Mouse (Mus musculus): ENCODE data around the gene Ptprb. TPM values are rescaled to one million over a fixed set of nuclear protein-coding genes. Genes with fewer than 3 reads are reported as not detected.

Gene Ptprb
- polyA plus RNA-seq, 1 experiment from 2014 or later = 2.8 TPM

GRCm38 (mm10) chr10:116297854-116298253 is 22.5 kb downstream of the Ptprb start:
- WGBS = 54% methylated on average over 12 of the region's 12 CpGs
- Histone ChIP-seq H3K4me1 (peaks cover 8% of the 10 kb centered on the region), H3K9me3 (no peaks in the 10 kb centered on the region), H3K4me2 (no peak overlapping the region), H3K9ac (no peak overlapping the region), H3K27ac (no peak overlapping the region), H3K27me3 (peaks cover 36% of the 10 kb centered on the region), H3K36me3 (no peaks in the 10 kb centered on the region), H3K4me3 (no peak overlapping the region)
- no peak for ATAC-seq (ENCODE audit: insufficient number of reproducible peaks, insufficient read depth, low FRiP score, low TSS enrichment, low read depth)

GRCm38 (mm10) chr10:116300824-116301223 is 25.5 kb downstream of the Ptprb start:
- H3K27ac ChIP-seq = no peak overlapping the region

DNA sequence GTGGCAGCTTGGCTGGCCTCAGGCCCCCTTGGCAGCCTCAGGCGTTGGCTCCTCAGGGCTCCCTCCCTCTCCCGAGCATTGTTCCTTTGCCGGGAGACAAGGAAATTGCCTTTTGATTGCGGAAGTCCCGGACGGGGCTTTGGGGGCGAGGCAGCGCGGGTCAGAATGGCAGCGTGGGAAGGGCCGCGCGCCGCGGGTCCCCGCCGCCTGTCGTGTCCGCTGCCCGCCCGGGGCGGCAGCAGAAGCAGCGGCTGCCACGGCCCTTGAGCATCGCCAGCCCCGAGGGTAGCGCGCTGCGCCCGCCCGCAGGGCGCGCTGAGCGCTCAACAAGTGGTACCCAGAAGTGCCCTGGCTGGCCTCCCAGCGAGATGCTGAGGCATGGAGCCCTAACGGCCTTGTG is 25.9 kb downstream of the Ptprb start:
- ATAC-seq (ENCODE audit: insufficient number of reproducible peaks, insufficient read depth, low FRiP score, low TSS enrichment, low read depth) = no peak
- H3K27ac ChIP-seq = no peak overlapping the region
- peaks cover 46% of the 10 kb centered on the region for H3K27me3 ChIP-seq
- WGBS = under 1% methylated on average over 36 of the region's 36 CpGs
- no peaks in the 10 kb centered on the region for H3K36me3 ChIP-seq
- peaks cover 8% of the 10 kb centered on the region for H3K4me1 ChIP-seq
- H3K9me3 ChIP-seq = no peaks in the 10 kb centered on the region
- H3K9ac ChIP-seq = peak overlapping the region; percentile 64
- peak overlapping the region; percentile 54 for H3K4me3 ChIP-seq
- peak overlapping the region; percentile 96 for H3K4me2 ChIP-seq

More at GRCm38 (mm10) chr10:116300824-116301223, 25.5 kb downstream of the Ptprb start:
- H3K36me3 ChIP-seq = no peaks in the 10 kb centered on the region
- peak overlapping the region; percentile 96 for H3K4me2 ChIP-seq
- peak overlapping the region; percentile 54 for H3K4me3 ChIP-seq
- ATAC-seq (ENCODE audit: insufficient number of reproducible peaks, insufficient read depth, low FRiP score, low TSS enrichment, low read depth) = no peak
- H3K4me1 ChIP-seq = peaks cover 8% of the 10 kb centered on the region
- peak overlapping the region; percentile 64 for H3K9ac ChIP-seq
- H3K27me3 ChIP-seq = peaks cover 46% of the 10 kb centered on the region
- H3K9me3 ChIP-seq = no peaks in the 10 kb centered on the region
- WGBS = 13% methylated on average over 7 of the region's 7 CpGs

GRCm38 (mm10) chr10:116304355-116304754 is 29.0 kb downstream of the Ptprb start:
- no peak for ATAC-seq (ENCODE audit: insufficient number of reproducible peaks, insufficient read depth, low FRiP score, low TSS enrichment, low read depth)
- H3K27ac ChIP-seq = no peak overlapping the region
- H3K4me1 ChIP-seq = peaks cover 8% of the 10 kb centered on the region
- no peaks in the 10 kb centered on the region for H3K9me3 ChIP-seq
- H3K4me2 ChIP-seq = no peak overlapping the region
- peaks cover 42% of the 10 kb centered on the region for H3K27me3 ChIP-seq
- H3K9ac ChIP-seq = no peak overlapping the region
- no peak overlapping the region for H3K4me3 ChIP-seq
- no peaks in the 10 kb centered on the region for H3K36me3 ChIP-seq
- WGBS = 84% methylated on average over 4 of the region's 4 CpGs

DNA sequence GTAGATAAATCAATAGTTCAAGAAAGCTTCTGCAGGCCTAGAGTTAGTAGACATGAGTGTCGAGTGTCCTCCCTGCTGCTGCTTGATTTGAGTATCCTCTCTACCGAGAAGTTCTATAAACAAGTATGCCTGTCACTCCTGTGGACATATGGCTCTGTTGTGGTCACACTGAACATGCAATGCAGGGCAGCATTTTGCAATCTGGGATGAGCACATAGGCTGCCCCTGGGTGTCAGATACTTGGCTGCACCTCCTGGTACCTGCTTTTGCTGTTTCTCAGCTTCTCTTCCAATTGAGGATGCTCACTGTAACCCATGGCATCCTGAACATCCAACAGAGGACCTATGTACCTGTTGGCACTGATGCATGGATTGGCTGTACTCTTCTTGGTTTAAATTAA is 34.1 kb downstream of the Ptprb start:
- no peak overlapping the region for H3K27ac ChIP-seq
- no peaks in the 10 kb centered on the region for H3K36me3 ChIP-seq
- WGBS = 73% methylated on average over 2 of the region's 2 CpGs
- H3K4me1 ChIP-seq = no peaks in the 10 kb centered on the region
- ATAC-seq (ENCODE audit: insufficient number of reproducible peaks, insufficient read depth, low FRiP score, low TSS enrichment, low read depth) = no peak
- no peak overlapping the region for H3K9ac ChIP-seq
- H3K27me3 ChIP-seq = no peaks in the 10 kb centered on the region
- no peak overlapping the region for H3K4me3 ChIP-seq
- no peaks in the 10 kb centered on the region for H3K9me3 ChIP-seq
- no peak overlapping the region for H3K4me2 ChIP-seq

DNA sequence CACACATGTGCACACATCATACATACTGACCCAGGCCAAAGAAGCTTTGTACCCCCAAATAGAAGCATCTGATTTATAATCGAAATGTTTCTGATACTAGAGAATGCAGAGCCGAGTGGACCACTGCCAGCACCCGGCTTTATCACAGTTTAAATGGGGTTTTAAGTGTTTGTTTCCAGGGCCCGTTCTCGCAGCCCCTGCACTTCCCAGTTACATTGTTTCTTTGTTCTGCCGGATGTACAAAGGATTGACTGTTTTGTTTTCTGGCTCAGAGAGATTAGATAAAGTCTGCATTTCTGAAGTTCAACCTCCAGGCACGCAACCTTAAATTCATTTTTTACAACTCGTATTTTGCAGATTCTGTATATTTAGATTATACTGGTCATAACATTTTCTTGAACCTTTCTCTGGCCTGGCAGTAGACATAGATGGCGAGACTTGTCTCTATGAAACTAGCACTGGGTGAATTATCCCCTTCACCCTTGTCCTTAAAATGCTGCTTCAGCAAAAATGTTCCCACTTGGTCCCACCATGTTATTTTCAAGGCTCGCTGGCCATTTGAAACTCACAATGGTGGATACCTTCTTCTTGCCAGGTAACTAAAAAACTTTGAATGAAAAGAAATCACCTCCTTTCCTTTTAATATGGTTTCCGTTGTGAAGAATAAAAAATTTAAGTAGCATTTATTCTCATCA is 35.3 kb downstream of the Ptprb start:
- no peak overlapping the region for H3K27ac ChIP-seq
- no peak overlapping the region for H3K4me3 ChIP-seq
- H3K9ac ChIP-seq = no peak overlapping the region
- H3K9me3 ChIP-seq = no peaks in the 10 kb centered on the region
- WGBS = 59% methylated on average over 11 of the region's 11 CpGs
- no peak overlapping the region for H3K4me2 ChIP-seq
- H3K4me1 ChIP-seq = no peaks in the 10 kb centered on the region
- no peaks in the 10 kb centered on the region for H3K36me3 ChIP-seq
- no peaks in the 10 kb centered on the region for H3K27me3 ChIP-seq
- ATAC-seq (ENCODE audit: insufficient number of reproducible peaks, insufficient read depth, low FRiP score, low TSS enrichment, low read depth) = no peak

DNA sequence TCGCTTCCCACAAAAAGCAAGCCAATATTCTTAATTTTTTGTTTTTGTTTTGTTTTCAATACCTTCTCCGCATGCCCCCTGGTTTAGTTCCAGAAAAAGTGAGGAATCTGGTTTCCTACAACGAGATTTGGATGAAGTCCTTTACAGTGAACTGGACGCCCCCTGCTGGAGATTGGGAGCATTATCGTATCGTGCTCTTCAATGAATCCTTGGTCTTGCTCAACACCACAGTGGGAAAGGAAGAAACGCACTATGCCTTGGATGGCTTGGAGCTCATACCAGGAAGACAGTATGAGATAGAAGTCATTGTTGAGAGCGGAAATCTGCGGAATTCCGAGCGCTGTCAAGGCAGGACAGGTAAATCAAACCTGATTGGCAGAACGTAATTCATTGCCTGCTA is 43.9 kb downstream of the Ptprb start:
- Histone ChIP-seq H3K9ac (no peak overlapping the region), H3K4me2 (peak overlapping the region; percentile 50), H3K27ac (no peak overlapping the region), H3K4me3 (no peak overlapping the region), H3K4me1 (no peaks in the 10 kb centered on the region), H3K27me3 (no peaks in the 10 kb centered on the region), H3K36me3 (no peaks in the 10 kb centered on the region), H3K9me3 (no peaks in the 10 kb centered on the region)
- WGBS = 16% methylated on average over 12 of the region's 12 CpGs
- no peak for ATAC-seq (ENCODE audit: insufficient number of reproducible peaks, insufficient read depth, low FRiP score, low TSS enrichment, low read depth)

GRCm38 (mm10) chr10:116329086-116329485 is 53.8 kb downstream of the Ptprb start:
- ATAC-seq (ENCODE audit: insufficient number of reproducible peaks, insufficient read depth, low FRiP score, low TSS enrichment, low read depth) = no peak
- no peaks in the 10 kb centered on the region for H3K36me3 ChIP-seq
- no peak overlapping the region for H3K27ac ChIP-seq
- no peak overlapping the region for H3K4me3 ChIP-seq
- H3K4me1 ChIP-seq = peaks cover 4% of the 10 kb centered on the region
- no peaks in the 10 kb centered on the region for H3K27me3 ChIP-seq
- no peak overlapping the region for H3K4me2 ChIP-seq
- peaks cover 4% of the 10 kb centered on the region; the same call in 1 of the 2 replicates for H3K9me3 ChIP-seq
- 50% methylated on average over 5 of the region's 5 CpGs for WGBS
- H3K9ac ChIP-seq = no peak overlapping the region

GRCm38 (mm10) chr10:116330458-116330857 is 55.1 kb downstream of the Ptprb start:
- no peak for ATAC-seq (ENCODE audit: insufficient number of reproducible peaks, insufficient read depth, low FRiP score, low TSS enrichment, low read depth)
- Histone ChIP-seq H3K9ac (no peak overlapping the region), H3K27me3 (no peaks in the 10 kb centered on the region), H3K36me3 (no peaks in the 10 kb centered on the region), H3K4me1 (peaks cover 4% of the 10 kb centered on the region), H3K4me3 (peak overlapping the region; percentile 31), H3K27ac (no peak overlapping the region), H3K4me2 (peak overlapping the region; percentile 67), H3K9me3 (peaks cover 4% of the 10 kb centered on the region; the same call in 1 of the 2 replicates)
- 6% methylated on average over 5 of the region's 5 CpGs for WGBS

GRCm38 (mm10) chr10:116330961-116331510 is 55.7 kb downstream of the Ptprb start:
- no peaks in the 10 kb centered on the region for H3K27me3 ChIP-seq
- no peak for ATAC-seq (ENCODE audit: insufficient number of reproducible peaks, insufficient read depth, low FRiP score, low TSS enrichment, low read depth)
- H3K4me1 ChIP-seq = peaks cover 4% of the 10 kb centered on the region
- peak overlapping the region; percentile 31 for H3K4me3 ChIP-seq
- no peak overlapping the region for H3K27ac ChIP-seq
- H3K36me3 ChIP-seq = no peaks in the 10 kb centered on the region
- 8% methylated on average over 23 of the region's 23 CpGs for WGBS
- H3K9me3 ChIP-seq = peaks cover 4% of the 10 kb centered on the region; the same call in 1 of the 2 replicates
- peak overlapping the region; percentile 38; the same call in 1 of the 2 replicates for H3K9ac ChIP-seq
- peak overlapping the region; percentile 67 for H3K4me2 ChIP-seq

DNA sequence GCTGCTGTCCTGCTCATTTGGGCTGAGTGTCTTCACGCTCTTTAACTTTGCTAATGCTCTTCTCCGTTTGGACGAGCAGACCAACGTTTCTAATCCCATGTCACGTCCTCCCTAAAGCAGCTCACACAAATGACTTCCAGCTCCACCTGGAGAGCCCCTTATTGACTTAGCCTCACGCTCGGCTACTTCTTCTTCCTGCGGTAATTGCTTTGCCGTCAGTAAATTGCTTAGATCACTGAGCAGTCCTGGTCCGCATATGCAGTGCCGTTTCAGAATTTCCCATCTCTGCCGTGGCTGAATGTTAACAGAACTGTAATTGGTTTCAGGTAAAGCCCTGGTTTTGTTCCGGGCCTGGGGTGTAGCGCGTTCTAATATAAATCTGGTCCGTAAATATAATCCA is 58.3 kb downstream of the Ptprb start:
- H3K27ac ChIP-seq = no peak overlapping the region
- no peaks in the 10 kb centered on the region for H3K36me3 ChIP-seq
- no peak overlapping the region for H3K4me2 ChIP-seq
- no peak for ATAC-seq (ENCODE audit: insufficient number of reproducible peaks, insufficient read depth, low FRiP score, low TSS enrichment, low read depth)
- no peak overlapping the region for H3K9ac ChIP-seq
- no peaks in the 10 kb centered on the region for H3K27me3 ChIP-seq
- H3K4me3 ChIP-seq = no peak overlapping the region
- H3K9me3 ChIP-seq = peaks cover 4% of the 10 kb centered on the region; the same call in 1 of the 2 replicates
- H3K4me1 ChIP-seq = peaks cover 4% of the 10 kb centered on the region
- 39% methylated on average over 16 of the region's 16 CpGs for WGBS

GRCm38 (mm10) chr10:116334120-116334519 is 58.8 kb downstream of the Ptprb start:
- H3K4me3 ChIP-seq = no peak overlapping the region
- WGBS = 89% methylated on average over 7 of the region's 7 CpGs
- no peak overlapping the region for H3K4me2 ChIP-seq
- peaks cover 4% of the 10 kb centered on the region; the same call in 1 of the 2 replicates for H3K9me3 ChIP-seq
- no peak overlapping the region for H3K27ac ChIP-seq
- H3K4me1 ChIP-seq = peaks cover 4% of the 10 kb centered on the region
- no peaks in the 10 kb centered on the region for H3K27me3 ChIP-seq
- ATAC-seq (ENCODE audit: insufficient number of reproducible peaks, insufficient read depth, low FRiP score, low TSS enrichment, low read depth) = no peak
- H3K9ac ChIP-seq = no peak overlapping the region
- H3K36me3 ChIP-seq = no peaks in the 10 kb centered on the region
